Mouse (Mus musculus) liver, embryonic 16.5 days (tissue): ENCODE data around the gene Nacc2. TPM values are rescaled to one million over a fixed set of nuclear protein-coding genes. Genes with fewer than 3 reads are reported as not detected.

ENCODE experiments used
- ATAC-seq: fragments of 200-750 bp; cut with Nextera tagmentation; 2 replicates; pipeline ENCODE4 v1.8.0; 2017; ENCODE audit warnings: low read depth, mild to moderate bottlenecking, moderate number of reproducible peaks, moderate library complexity
- H3K27ac ChIP-seq: fragments of 300-500 bp; sonication (generic); 2 replicates; pipeline ENCODE4 v1.5.1; 2014; ENCODE audit warnings: mild to moderate bottlenecking, low read length
- H3K27me3 ChIP-seq: fragments of 300-500 bp; sonication (generic); 2 replicates; pipeline ENCODE4 v1.6.1; 2014; ENCODE audit warnings: low read depth, low read length, mixed read lengths; ENCODE audit not compliant: control insufficient read depth, insufficient read depth
- H3K36me3 ChIP-seq: fragments of 300-500 bp; sonication (generic); 2 replicates; pipeline ENCODE4 v1.6.1; 2014; ENCODE audit warnings: mild to moderate bottlenecking; ENCODE audit not compliant: control insufficient read depth, insufficient read depth
- H3K4me1 ChIP-seq: fragments of 300-500 bp; sonication (generic); 2 replicates; pipeline ENCODE4 v1.6.1; 2014; ENCODE audit warnings: low read depth, low read length, mixed read lengths; ENCODE audit not compliant: control insufficient read depth
- H3K4me2 ChIP-seq: fragments of 300-500 bp; sonication (generic); 2 replicates; pipeline ENCODE4 v1.6.1; 2014; ENCODE audit warnings: low read depth, low read length, mixed read lengths
- H3K4me3 ChIP-seq: fragments of 300-500 bp; sonication (generic); 2 replicates; pipeline ENCODE4 v1.5.1; 2014; ENCODE audit warnings: low read depth, mild to moderate bottlenecking, low read length
- H3K9ac ChIP-seq: fragments of 300-500 bp; sonication (generic); 2 replicates; pipeline ENCODE4 v1.6.1; 2014; ENCODE audit warnings: low read depth, low read length
- H3K9me3 ChIP-seq: fragments of 300-500 bp; sonication (generic); replicated peaks from 2 replicates; pipeline ENCODE4 v1.6.1; 2016; ENCODE audit warnings: low read length; ENCODE audit not compliant: control insufficient read depth
- WGBS: fragments of 180-500 bp; shearing (Covaris S2); extraction: QIAGEN DNeasy Blood & Tissue Kit; methylation state at CpG from one replicate; pipeline ENCODE4 v1.1.7; 2014; ENCODE audit not compliant: insufficient replicate concordance; 5-methylcytosine and 5-hydroxymethylcytosine counted together
- polyA plus RNA-seq: library from polyadenylated mRNA; unstranded; fragments of >200 nt; fragmentation: Nextera tagmentation; extraction: Ambion mirVana; gene quantifications from 2 replicates; pipeline ENCODE4 v1.2.1, GENCODE M21; 2015

The Nacc2 gene
- polyA plus RNA-seq, 1 experiment from 2014 or later: 6.4 TPM

DNA sequence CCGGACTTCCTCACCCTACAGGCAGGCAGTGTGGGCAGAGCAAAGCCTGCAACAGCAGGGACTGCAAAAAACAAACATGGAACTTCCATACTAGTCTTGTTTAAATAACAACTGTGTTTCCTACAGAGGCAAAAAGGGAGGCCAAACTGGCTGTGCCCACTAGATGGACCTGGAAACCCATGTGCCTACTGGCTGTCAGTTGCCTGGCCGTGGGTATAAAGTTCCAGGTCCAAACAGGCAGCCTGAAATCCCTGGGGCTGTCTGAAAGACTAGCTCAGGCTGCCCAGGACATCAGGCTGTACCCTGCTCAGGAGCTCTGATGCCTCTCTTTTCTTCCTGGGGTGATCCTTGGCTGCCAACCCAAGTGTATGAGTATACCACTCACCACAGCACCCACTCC is 8.3 kb upstream of the Nacc2 start:
- WGBS: 65% methylated on average over 2 of the region's 2 CpGs
- H3K4me2 ChIP-seq: no peak overlapping the region
- no peaks in the 10 kb centered on the region for H3K27me3 ChIP-seq
- H3K4me1 ChIP-seq: peaks cover 18% of the 10 kb centered on the region
- H3K36me3 ChIP-seq: no peaks in the 10 kb centered on the region
- H3K9ac ChIP-seq: no peak overlapping the region
- no peaks in the 10 kb centered on the region for H3K9me3 ChIP-seq
- ATAC-seq: no peak
- H3K4me3 ChIP-seq: no peak overlapping the region
- H3K27ac ChIP-seq: no peak overlapping the region

DNA sequence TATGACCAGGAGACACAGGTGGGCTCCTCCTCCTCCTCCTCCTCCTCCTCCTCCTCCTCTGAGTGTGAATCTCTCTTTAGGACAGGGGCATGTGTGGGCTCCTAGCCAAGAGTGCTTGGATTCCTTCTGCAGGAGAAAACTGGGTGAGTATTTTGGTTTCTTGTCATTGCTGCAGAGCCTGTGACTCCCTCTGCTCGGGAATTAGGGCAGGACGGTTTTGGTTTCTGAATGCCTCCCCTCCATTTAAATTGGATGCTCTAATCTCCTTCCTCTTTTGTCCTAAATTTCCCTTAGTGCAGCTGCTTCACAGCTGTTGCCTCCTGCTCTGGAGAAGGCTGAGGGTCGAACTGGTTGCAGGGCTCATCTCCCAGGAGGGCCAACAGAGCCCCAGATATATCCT is 6.9 kb upstream of the Nacc2 start:
- Histone ChIP-seq H3K4me1 (peaks cover 18% of the 10 kb centered on the region), H3K4me3 (no peak overlapping the region), H3K9me3 (no peaks in the 10 kb centered on the region), H3K36me3 (no peaks in the 10 kb centered on the region), H3K9ac (no peak overlapping the region), H3K27me3 (no peaks in the 10 kb centered on the region), H3K4me2 (no peak overlapping the region), H3K27ac (no peak overlapping the region)
- WGBS: 61% methylated on average over 3 of the region's 3 CpGs
- ATAC-seq: no peak

DNA sequence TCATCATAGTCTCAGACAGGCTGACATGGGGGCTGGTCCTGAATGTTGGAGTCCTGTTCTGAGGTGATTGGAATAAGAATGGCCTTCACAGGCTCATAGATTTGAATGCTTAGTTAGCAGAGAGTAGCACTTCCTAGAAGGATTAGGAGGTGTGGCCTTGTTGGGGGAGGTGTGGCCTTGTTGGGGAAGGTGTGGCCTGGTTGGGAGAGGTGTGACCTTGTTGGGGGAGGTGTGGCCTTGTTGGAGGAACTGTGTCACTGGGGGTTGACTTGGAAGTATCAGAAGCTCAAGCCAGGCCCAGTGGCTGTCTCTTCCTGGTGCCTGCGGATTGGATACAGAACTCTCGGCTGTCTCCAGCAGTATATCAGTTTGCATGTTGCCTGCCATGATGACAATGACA is 6.3 kb upstream of the Nacc2 start:
- no peak overlapping the region for H3K27ac ChIP-seq
- H3K4me2 ChIP-seq: no peak overlapping the region
- no peaks in the 10 kb centered on the region for H3K9me3 ChIP-seq
- WGBS: 93% methylated on average over 2 of the region's 2 CpGs
- H3K27me3 ChIP-seq: no peaks in the 10 kb centered on the region
- no peak overlapping the region for H3K4me3 ChIP-seq
- ATAC-seq: no peak
- no peaks in the 10 kb centered on the region for H3K36me3 ChIP-seq
- H3K4me1 ChIP-seq: peaks cover 18% of the 10 kb centered on the region
- no peak overlapping the region for H3K9ac ChIP-seq

DNA sequence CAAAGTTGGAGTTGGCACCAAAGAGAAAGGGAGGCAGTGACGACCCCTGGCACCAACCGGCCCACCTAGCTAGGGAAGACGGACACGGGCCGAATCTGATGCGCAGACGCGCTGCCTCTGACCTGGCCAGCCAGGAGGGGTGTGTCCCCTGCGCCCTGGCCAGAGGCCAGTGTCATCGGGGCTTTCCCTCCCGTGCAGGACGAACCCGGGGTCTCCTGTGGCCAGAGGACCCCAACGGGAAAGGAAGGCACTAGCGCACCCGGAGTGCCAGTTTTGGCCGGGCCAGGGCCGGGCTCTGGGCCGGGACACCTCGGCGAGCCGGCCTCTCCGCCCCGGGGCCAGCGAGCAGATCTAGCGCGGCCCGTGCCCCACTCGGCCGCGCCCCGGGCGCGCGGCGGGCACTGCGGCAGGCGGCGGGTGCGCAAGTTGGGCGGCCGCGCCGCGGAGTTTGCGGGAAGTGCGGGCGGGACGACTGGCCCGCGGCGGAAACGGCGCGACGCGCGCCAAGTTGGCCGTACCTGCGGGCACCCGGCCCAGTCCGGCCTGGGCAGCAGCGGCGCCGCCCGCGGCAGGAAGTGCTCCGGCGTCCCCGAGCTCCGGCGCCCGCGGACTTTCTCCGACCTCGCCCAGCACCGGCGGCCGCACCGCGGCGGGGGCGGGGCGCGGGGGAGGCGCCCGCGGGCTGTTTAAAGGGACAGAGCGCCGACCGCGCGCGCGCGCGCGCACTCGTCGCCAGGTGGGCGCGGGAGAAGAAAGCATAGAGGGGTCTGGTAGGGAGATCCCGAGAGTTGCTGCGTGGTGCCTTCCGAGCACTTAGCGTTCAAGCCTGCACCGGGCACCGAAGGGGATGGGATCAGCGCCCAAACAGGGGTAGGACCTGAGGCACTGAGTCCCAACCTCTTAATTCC is 595 bp downstream of the Nacc2 start:
- peak overlapping the region; percentile 63 for H3K27ac ChIP-seq
- under 1% methylated on average over 107 of the region's 109 CpGs for WGBS
- H3K36me3 ChIP-seq: no peaks in the 10 kb centered on the region
- H3K9ac ChIP-seq: peak overlapping the region; percentile 65
- H3K9me3 ChIP-seq: no peaks in the 10 kb centered on the region
- peak overlapping the region; percentile 66 for H3K4me3 ChIP-seq
- H3K4me2 ChIP-seq: peak overlapping the region; percentile 79
- peak; percentile 72 for ATAC-seq
- peaks cover 33% of the 10 kb centered on the region for H3K4me1 ChIP-seq
- peaks cover 38% of the 10 kb centered on the region for H3K27me3 ChIP-seq

DNA sequence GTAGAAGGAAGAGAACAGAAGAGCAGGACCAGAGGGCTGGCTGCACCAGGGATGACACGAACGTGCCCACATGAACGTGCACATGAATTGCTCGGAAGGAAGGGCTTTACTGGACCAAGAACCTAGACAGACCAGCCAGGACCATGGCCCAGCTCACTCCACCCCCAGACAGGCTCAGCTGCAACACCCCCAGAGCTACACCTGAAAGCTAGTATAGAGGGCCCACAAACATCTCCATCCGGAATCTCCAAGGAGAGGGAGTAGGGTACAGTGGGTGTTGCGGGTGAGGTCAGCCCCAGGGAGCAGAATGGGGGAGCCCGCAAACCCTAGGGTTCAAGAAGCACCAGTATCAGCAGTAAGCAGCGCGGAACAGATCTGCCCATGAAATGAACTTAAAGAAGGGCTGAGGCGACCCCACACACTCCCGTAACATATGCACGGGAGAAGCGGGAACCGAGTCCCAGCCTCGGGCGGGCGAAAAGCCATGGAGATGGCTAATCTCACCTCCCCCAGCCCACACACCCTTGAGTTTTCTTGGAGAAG is 1.4 kb downstream of the Nacc2 start:
- no peak for ATAC-seq
- no peak overlapping the region for H3K27ac ChIP-seq
- peaks cover 38% of the 10 kb centered on the region for H3K27me3 ChIP-seq
- peak overlapping the region; percentile 66 for H3K4me3 ChIP-seq
- H3K36me3 ChIP-seq: no peaks in the 10 kb centered on the region
- peaks cover 39% of the 10 kb centered on the region for H3K4me1 ChIP-seq
- WGBS: 24% methylated on average over 17 of the region's 17 CpGs
- peak overlapping the region; percentile 65 for H3K9ac ChIP-seq
- no peaks in the 10 kb centered on the region for H3K9me3 ChIP-seq
- H3K4me2 ChIP-seq: peak overlapping the region; percentile 79

DNA sequence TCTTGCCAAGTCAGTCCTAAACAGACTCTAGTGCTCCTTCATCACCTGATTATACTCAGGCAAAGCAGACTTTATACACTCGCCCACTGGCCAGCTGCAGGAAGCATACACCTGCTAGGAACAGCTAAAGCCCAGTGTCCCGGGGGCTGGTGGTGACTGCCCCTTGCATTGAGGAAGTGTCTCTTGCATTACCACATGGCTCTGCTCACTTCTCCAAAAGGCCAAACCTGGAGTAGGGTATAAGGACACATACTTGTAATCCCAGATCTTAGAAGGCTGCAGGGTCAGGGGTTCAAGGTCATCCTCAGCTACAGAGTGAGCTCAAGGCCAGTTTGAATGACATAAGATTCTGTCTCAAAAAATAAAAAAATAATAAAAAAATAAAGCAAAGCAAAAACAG is 3.4 kb downstream of the Nacc2 start:
- 41% methylated on average over 2 of the region's 2 CpGs for WGBS
- peaks cover 38% of the 10 kb centered on the region for H3K27me3 ChIP-seq
- H3K9ac ChIP-seq: no peak overlapping the region
- H3K4me1 ChIP-seq: peaks cover 41% of the 10 kb centered on the region
- H3K4me2 ChIP-seq: no peak overlapping the region
- no peak overlapping the region for H3K4me3 ChIP-seq
- no peaks in the 10 kb centered on the region for H3K9me3 ChIP-seq
- ATAC-seq: no peak
- no peak overlapping the region for H3K27ac ChIP-seq
- H3K36me3 ChIP-seq: no peaks in the 10 kb centered on the region

DNA sequence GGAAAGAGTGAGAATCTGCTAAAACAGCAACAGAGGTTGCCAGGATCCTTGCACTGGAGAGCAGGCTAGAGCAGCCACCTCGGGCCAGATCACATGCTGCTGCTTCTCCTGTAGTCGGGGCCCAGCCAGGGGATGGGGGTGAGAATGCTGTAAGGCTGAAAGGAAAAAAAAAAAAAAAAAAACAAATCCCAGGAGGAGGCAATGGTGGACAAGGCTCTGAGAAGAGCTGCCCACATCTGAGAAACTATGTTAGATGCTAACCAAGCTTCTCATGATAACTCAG is 3.8 kb downstream of the Nacc2 start:
- Histone ChIP-seq H3K4me2 (no peak overlapping the region), H3K4me1 (peaks cover 41% of the 10 kb centered on the region), H3K36me3 (no peaks in the 10 kb centered on the region), H3K27ac (peak overlapping the region; percentile 50), H3K4me3 (no peak overlapping the region), H3K9ac (no peak overlapping the region; the same call in 1 of the 2 replicates), H3K27me3 (peaks cover 38% of the 10 kb centered on the region), H3K9me3 (no peaks in the 10 kb centered on the region)
- ATAC-seq: no peak
- WGBS: 33% methylated on average over 2 of the region's 2 CpGs

DNA sequence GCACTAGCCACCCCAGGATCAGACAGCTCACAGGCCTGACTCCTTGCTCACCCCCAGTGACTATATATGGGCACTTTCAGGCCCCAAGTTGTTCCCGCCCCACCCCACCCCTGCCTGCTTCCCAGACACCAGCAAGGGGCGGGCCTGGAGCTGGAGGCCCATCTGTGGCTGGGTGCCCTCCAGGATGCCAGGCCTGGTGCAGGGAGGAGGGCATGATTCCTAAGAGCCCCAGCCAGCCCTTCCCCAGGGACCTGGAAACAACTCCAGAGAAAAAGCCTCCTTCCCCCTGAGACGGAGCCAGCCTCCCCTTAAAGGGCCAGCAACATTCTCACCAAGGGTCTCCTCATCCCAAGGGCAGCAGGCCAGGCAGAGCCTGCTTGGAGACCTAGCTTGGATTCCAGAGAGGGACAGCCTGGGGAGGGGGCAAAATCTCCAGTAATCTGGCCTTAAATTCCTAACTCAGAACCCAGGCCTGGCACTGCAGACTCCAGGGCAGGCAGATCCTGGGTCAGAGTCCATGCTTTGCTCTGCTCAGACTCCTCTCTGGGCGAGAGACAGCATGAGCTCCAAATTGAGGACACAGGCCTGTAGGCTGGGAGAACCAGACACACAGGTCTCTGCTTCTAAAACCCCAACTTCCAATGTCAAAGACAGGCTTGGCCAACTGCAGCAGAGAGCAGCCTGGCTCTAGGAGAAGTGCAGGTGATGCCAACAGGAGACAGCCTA is 4.3 kb downstream of the Nacc2 start:
- peaks cover 41% of the 10 kb centered on the region for H3K4me1 ChIP-seq
- 42% methylated on average over 4 of the region's 4 CpGs for WGBS
- ATAC-seq: peak; percentile 46; the same call in 1 of the 2 replicates
- H3K36me3 ChIP-seq: no peaks in the 10 kb centered on the region
- peak overlapping the region; percentile 50 for H3K27ac ChIP-seq
- H3K27me3 ChIP-seq: peaks cover 34% of the 10 kb centered on the region
- H3K9ac ChIP-seq: peak overlapping the region; percentile 8
- H3K4me3 ChIP-seq: no peak overlapping the region
- no peak overlapping the region for H3K4me2 ChIP-seq
- no peaks in the 10 kb centered on the region for H3K9me3 ChIP-seq

DNA sequence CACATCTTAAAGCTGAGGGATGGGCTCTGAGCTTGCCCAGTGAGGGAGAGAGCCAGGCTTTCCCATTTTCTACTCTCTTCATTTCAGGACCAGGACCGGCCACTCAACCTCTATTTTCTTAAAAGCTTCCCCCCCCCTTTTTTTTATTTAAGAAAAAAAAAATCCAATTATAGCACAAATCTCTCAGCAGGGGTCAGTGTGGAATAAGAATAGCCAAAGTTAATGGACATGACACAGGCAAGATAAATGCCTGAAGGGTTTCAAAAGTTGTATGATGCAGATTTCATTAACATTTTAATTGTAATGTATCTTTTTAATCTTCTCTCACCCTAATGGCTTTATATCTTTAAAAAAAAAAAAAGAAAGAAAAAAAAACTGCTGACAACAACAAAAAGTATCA is 5.4 kb downstream of the Nacc2 start:
- Histone ChIP-seq H3K4me2 (no peak overlapping the region), H3K27me3 (peaks cover 22% of the 10 kb centered on the region), H3K4me1 (peaks cover 35% of the 10 kb centered on the region), H3K36me3 (no peaks in the 10 kb centered on the region), H3K9me3 (no peaks in the 10 kb centered on the region), H3K27ac (no peak overlapping the region), H3K9ac (no peak overlapping the region), H3K4me3 (no peak overlapping the region)
- ATAC-seq: no peak
- WGBS: 63% methylated on average over 1 of the region's 1 CpGs
